Mouse (Mus musculus): ENCODE data around the gene Slc38a10. TPM values are rescaled to one million over a fixed set of nuclear protein-coding genes. Genes with fewer than 3 reads are reported as not detected.

Gene Slc38a10
- polyA plus RNA-seq, 1 experiment from 2014 or later: 35.5 TPM

- Histone ChIP-seq H3K4me1 (replicated peaks) (no peaks in the 10 kb centered on the region), H3K9me3 (replicated peaks) (no peaks in the 10 kb centered on the region), H3K27ac (no peak overlapping the region), H3K36me3 (peaks cover 19% of the 10 kb centered on the region), H3K4me3 (replicated peaks) (no peak overlapping the region), H3K4me2 (no peak overlapping the region), H3K27me3 (no peaks in the 10 kb centered on the region), H3K9ac (no peak overlapping the region)
- no peak for ATAC-seq (ENCODE audit: low read depth)
- DNase-seq: no peak
- WGBS (ENCODE audit: insufficient replicate concordance): 67% methylated on average over 11 of the region's 11 CpGs
Measured at GRCm38 (mm10) chr11:120069261-120069660, 81.9 kb downstream of the Slc38a10 start.

GRCm38 (mm10) chr11:120067834-120068233 is 83.3 kb downstream of the Slc38a10 start:
- ATAC-seq (ENCODE audit: low read depth): no peak
- H3K9ac ChIP-seq: no peak overlapping the region
- no peaks in the 10 kb centered on the region for H3K4me1 ChIP-seq (replicated peaks)
- no peak for DNase-seq
- H3K27ac ChIP-seq: no peak overlapping the region
- 81% methylated on average over 17 of the region's 17 CpGs for WGBS (ENCODE audit: insufficient replicate concordance)
- H3K4me2 ChIP-seq: no peak overlapping the region
- H3K4me3 ChIP-seq (replicated peaks): no peak overlapping the region
- H3K27me3 ChIP-seq: no peaks in the 10 kb centered on the region
- H3K36me3 ChIP-seq: peaks cover 19% of the 10 kb centered on the region
- H3K9me3 ChIP-seq (replicated peaks): no peaks in the 10 kb centered on the region

GRCm38 (mm10) chr11:120065291-120065690 is 85.9 kb downstream of the Slc38a10 start:
- Histone ChIP-seq H3K9me3 (replicated peaks) (no peaks in the 10 kb centered on the region), H3K4me3 (replicated peaks) (no peak overlapping the region), H3K27me3 (no peaks in the 10 kb centered on the region), H3K36me3 (0 out of 2 replicates have a peak, but pooled peaks cover 5% of the 10 kb centered on the region), H3K4me1 (replicated peaks) (no peaks in the 10 kb centered on the region), H3K9ac (no peak overlapping the region), H3K27ac (no peak overlapping the region), H3K4me2 (peak overlapping the region; percentile 5; the same call in 1 of the 2 replicates)
- whole genome bisulfite sequencing (ENCODE audit: insufficient replicate concordance): 29% methylated on average over 10 of the region's 10 CpGs
- peak; percentile 27 for DNase-seq
- ATAC-seq (ENCODE audit: low read depth): peak; percentile 38

GRCm38 (mm10) chr11:120064668-120065040 is 86.5 kb downstream of the Slc38a10 start:
- 0 out of 2 replicates have a peak, but pooled peaks cover 2% of the 10 kb centered on the region for H3K36me3 ChIP-seq
- H3K4me3 ChIP-seq (replicated peaks): no peak overlapping the region
- 75% methylated on average over 11 of the region's 11 CpGs for WGBS (ENCODE audit: insufficient replicate concordance)
- no peaks in the 10 kb centered on the region for H3K9me3 ChIP-seq (replicated peaks)
- ATAC-seq (ENCODE audit: low read depth) (no peak), DNase-seq (no peak)
- H3K4me1 ChIP-seq (replicated peaks): no peaks in the 10 kb centered on the region
- peak overlapping the region; percentile 58; the same call in 1 of the 2 replicates for H3K27ac ChIP-seq
- H3K4me2 ChIP-seq: no peak overlapping the region
- no peak overlapping the region for H3K9ac ChIP-seq
- H3K27me3 ChIP-seq: no peaks in the 10 kb centered on the region

GRCm38 (mm10) chr11:120064006-120064667 is 87.0 kb downstream of the Slc38a10 start:
- no peak for ATAC-seq (ENCODE audit: low read depth)
- 48% methylated on average over 13 of the region's 13 CpGs for WGBS (ENCODE audit: insufficient replicate concordance)
- H3K4me2 ChIP-seq: no peak overlapping the region
- H3K27ac ChIP-seq: peak overlapping the region; percentile 58
- no peak overlapping the region for H3K9ac ChIP-seq
- no peak for DNase-seq
- H3K36me3 ChIP-seq: no peaks in the 10 kb centered on the region
- no peaks in the 10 kb centered on the region for H3K27me3 ChIP-seq
- H3K4me3 ChIP-seq (replicated peaks): no peak overlapping the region
- H3K4me1 ChIP-seq (replicated peaks): no peaks in the 10 kb centered on the region
- no peaks in the 10 kb centered on the region for H3K9me3 ChIP-seq (replicated peaks)

GRCm38 (mm10) chr11:120063326-120063725 is 87.8 kb downstream of the Slc38a10 start:
- no peaks in the 10 kb centered on the region for H3K4me1 ChIP-seq (replicated peaks)
- no peak overlapping the region for H3K4me3 ChIP-seq (replicated peaks)
- ATAC-seq (ENCODE audit: low read depth) (no peak), DNase-seq (no peak)
- 61% methylated on average over 5 of the region's 5 CpGs for WGBS (ENCODE audit: insufficient replicate concordance)
- H3K36me3 ChIP-seq: no peaks in the 10 kb centered on the region
- no peak overlapping the region for H3K4me2 ChIP-seq
- H3K9ac ChIP-seq: no peak overlapping the region
- H3K27me3 ChIP-seq: no peaks in the 10 kb centered on the region; the same call in 1 of the 2 replicates
- no peaks in the 10 kb centered on the region for H3K9me3 ChIP-seq (replicated peaks)
- H3K27ac ChIP-seq: no peak overlapping the region

GRCm38 (mm10) chr11:120060634-120061033 is 90.5 kb downstream of the Slc38a10 start:
- no peak overlapping the region for H3K27ac ChIP-seq
- DNase-seq: no peak
- no peaks in the 10 kb centered on the region for H3K4me1 ChIP-seq (replicated peaks)
- H3K36me3 ChIP-seq: no peaks in the 10 kb centered on the region
- H3K4me3 ChIP-seq (replicated peaks): no peak overlapping the region
- WGBS (ENCODE audit: insufficient replicate concordance): 64% methylated on average over 8 of the region's 8 CpGs
- ATAC-seq (ENCODE audit: low read depth): no peak
- no peaks in the 10 kb centered on the region; the same call in 1 of the 2 replicates for H3K27me3 ChIP-seq
- H3K9ac ChIP-seq: no peak overlapping the region
- no peaks in the 10 kb centered on the region for H3K9me3 ChIP-seq (replicated peaks)
- H3K4me2 ChIP-seq: no peak overlapping the region

GRCm38 (mm10) chr11:120055953-120056732 is 95.0 kb downstream of the Slc38a10 start:
- Histone ChIP-seq H3K9me3 (replicated peaks) (no peaks in the 10 kb centered on the region), H3K36me3 (no peaks in the 10 kb centered on the region), H3K4me1 (replicated peaks) (no peaks in the 10 kb centered on the region), H3K27me3 (peaks cover 5% of the 10 kb centered on the region; the same call in 1 of the 2 replicates), H3K9ac (no peak overlapping the region), H3K4me3 (replicated peaks) (no peak overlapping the region), H3K27ac (no peak overlapping the region), H3K4me2 (no peak overlapping the region)
- DNase-seq (no peak), ATAC-seq (ENCODE audit: low read depth) (no peak)
- 65% methylated on average over 12 of the region's 12 CpGs for WGBS (ENCODE audit: insufficient replicate concordance)

Small RNA genes within 50 kb of the gene (microRNA-seq; reads per million reads assigned to microRNA genes)
- not detected for gene Gm25948

Other genes with a start within 250 kb of the Slc38a10 start
- 37.4 and 37.6 TPM in 2 replicates for gene Chmp6, start 237.9 kb downstream of the Slc38a10 start, polyA plus RNA-seq (2015; fragmentation: Nextera tagmentation; extraction: Ambion mirVana)
- gene Baiap2, start 208.6 kb downstream of the Slc38a10 start, polyA plus RNA-seq (2015; fragmentation: Nextera tagmentation; extraction: Ambion mirVana): 5.1 and 5.5 TPM in 2 replicates
- 0.32 and 0.39 TPM in 2 replicates for gene Aatk, start 104.2 kb downstream of the Slc38a10 start, polyA plus RNA-seq (2015; fragmentation: Nextera tagmentation; extraction: Ambion mirVana)
- 4.8 and 5.1 TPM in 2 replicates for gene Cep131, start 64.5 kb downstream of the Slc38a10 start, polyA plus RNA-seq (2015; fragmentation: Nextera tagmentation; extraction: Ambion mirVana)
- 5.2 and 6.9 TPM in 2 replicates for gene Tepsin, start 52.6 kb downstream of the Slc38a10 start, polyA plus RNA-seq (2015; fragmentation: Nextera tagmentation; extraction: Ambion mirVana)
- gene Ndufaf8, start 52.4 kb downstream of the Slc38a10 start, polyA plus RNA-seq (2015; fragmentation: Nextera tagmentation; extraction: Ambion mirVana): 46.5 and 52.1 TPM in 2 replicates
- gene Bahcc1, start 81.6 kb upstream of the Slc38a10 start, polyA plus RNA-seq (2015; fragmentation: Nextera tagmentation; extraction: Ambion mirVana): 1.3 and 1.4 TPM in 2 replicates
- 712 and 750 TPM in 2 replicates for gene Actg1, start 197.2 kb upstream of the Slc38a10 start, polyA plus RNA-seq (2015; fragmentation: Nextera tagmentation; extraction: Ambion mirVana)
- gene Fscn2, start 210.2 kb upstream of the Slc38a10 start, polyA plus RNA-seq (2015; fragmentation: Nextera tagmentation; extraction: Ambion mirVana): not detected in 2 replicates
- gene Faap100, start 227.4 kb upstream of the Slc38a10 start, polyA plus RNA-seq (2015; fragmentation: Nextera tagmentation; extraction: Ambion mirVana): 7.8 and 8.7 TPM in 2 replicates

All from liver, embryonic 13.5 days (tissue).